20 mouse cellular contexts compared by ENCODE assay signal in the genomic region with DNA sequence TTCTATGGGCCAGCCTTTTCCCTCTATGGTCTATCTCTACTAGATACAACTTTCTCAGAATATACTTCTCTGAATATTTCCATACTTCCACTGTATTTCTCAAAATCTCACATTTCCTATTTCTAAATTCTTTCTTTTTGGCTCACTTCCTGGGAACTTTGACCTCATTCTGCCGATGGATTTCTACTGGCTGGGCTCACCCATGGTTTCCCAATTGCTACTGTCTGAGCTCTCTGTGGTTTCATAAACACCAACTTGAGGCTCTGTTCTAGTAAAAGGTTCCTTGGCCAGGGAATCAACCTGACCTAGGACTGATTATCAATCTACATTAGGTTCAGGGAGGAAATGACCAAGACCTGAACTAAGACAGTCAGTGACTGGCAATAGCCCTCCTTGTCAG. TPM values are rescaled to one million over a fixed set of nuclear protein-coding genes. Genes with fewer than 3 reads are reported as not detected.
A peak's percentile ranks its signal among the peaks of the same experiment; 100 is the strongest.
DNase-seq lines count a peak whose midpoint lies in the region; ATAC-seq and TF ChIP-seq lines count a peak whose summit lies in the region.
"Had no signal": no experiment of that assay in that cellular context is flagged by ENCODE, and none has a peak within 500 bp of the region (broad histone marks: within the 10 kb centered on the region; RNA-seq: fewer than 3 reads in every experiment).

No protein-coding gene starts in this region.

- H3K4me3 ChIP-seq in lung, embryonic 14.5 days (ENCODE audit: low read depth, low read length) = no peak overlapping the region
- H3K4me3 ChIP-seq in lung, adult 2 months (replicated peaks; ENCODE audit: extremely low read depth, low read depth, low read length) = no peak overlapping the region
- H3K4me3 ChIP-seq: embryonic facial prominence, embryonic 10.5 days; forebrain, embryonic 13.5 days; hindbrain, embryonic 12.5 days had no signal

- no peak for TF ChIP-seq CTCF in lung, embryonic 14.5 days (IDR thresholded peaks at IDR 0.05; ENCODE audit: low read depth)
- TF ChIP-seq CTCF in lung, adult 2 months (IDR thresholded peaks at IDR 0.05; ENCODE audit: insufficient read depth, low read length) = no peak

- no peaks in the 10 kb centered on the region for H3K27me3 ChIP-seq in lung, embryonic 14.5 days (ENCODE audit: insufficient read depth, low read length)
- H3K27me3 ChIP-seq: CH12.LX had no signal

- 25% methylated on average over 1 of the region's 1 CpGs for WGBS in lung, embryonic 14.5 days
- WGBS in lung, adult 2 months = 44% methylated on average over 1 of the region's 1 CpGs

- no peak for TF ChIP-seq POLR2A in lung, adult 2 months (IDR thresholded peaks at IDR 0.05; ENCODE audit: borderline replicate concordance, extremely low read depth, low read depth, low read length)

- H3K4me1 ChIP-seq in lung, embryonic 14.5 days (ENCODE audit: insufficient read depth) = no peaks in the 10 kb centered on the region
- H3K4me1 ChIP-seq in lung, adult 2 months (ENCODE audit: control insufficient read depth, insufficient read depth, low read length) = no peaks in the 10 kb centered on the region
- H3K4me1 ChIP-seq: embryonic facial prominence, embryonic 10.5 days; forebrain, embryonic 13.5 days; hindbrain, embryonic 12.5 days had no signal

- no peak overlapping the region for H3K27ac ChIP-seq in lung, embryonic 14.5 days (ENCODE audit: low read depth)
- H3K27ac ChIP-seq: embryonic facial prominence, embryonic 10.5 days; forebrain, embryonic 13.5 days; hindbrain, embryonic 12.5 days; hindbrain, postnatal 0 days had no signal

- H3K4me2 ChIP-seq in lung, embryonic 14.5 days = no peak overlapping the region
- H3K4me2 ChIP-seq: forebrain, embryonic 13.5 days; hindbrain, embryonic 12.5 days had no signal

- no peak for ATAC-seq in lung, embryonic 14.5 days (ENCODE audit: insufficient read depth)
- peak; percentile 38 for ATAC-seq in granulocyte monocyte progenitor cell, adult 5-6 weeks (replicated peaks; ENCODE audit: poor library complexity, severe bottlenecking)
- 0 out of 2 replicates have a peak, but pooled peaks have one; percentile 21 for ATAC-seq in megakaryocyte, adult 5-6 weeks (ENCODE audit: poor library complexity, severe bottlenecking)
- ATAC-seq: forebrain, embryonic 13.5 days; forebrain, postnatal 0 days; hindbrain, postnatal 0 days had no signal

- H3K9ac ChIP-seq in lung, embryonic 14.5 days = no peak overlapping the region
- H3K9ac ChIP-seq: forebrain, embryonic 13.5 days; forebrain, postnatal 0 days; hindbrain, embryonic 12.5 days had no signal

- no peaks in the 10 kb centered on the region for H3K36me3 ChIP-seq in lung, embryonic 14.5 days (ENCODE audit: insufficient read depth)
- H3K36me3 ChIP-seq: embryonic facial prominence, embryonic 10.5 days; hindbrain, embryonic 12.5 days had no signal

- peak; percentile 49 for DNase-seq in lung, embryonic 14.5 days
- DNase-seq in lung, adult 2 months = no peak
- peak; percentile 36 for DNase-seq in NIH3T3 (ENCODE audit: low read depth)
- no peak for DNase-seq in cerebellum, postnatal 14 days
- no peak for DNase-seq in layer of hippocampus, adult 9-10 months (ENCODE audit: low spot score)
- DNase-seq: adrenal gland, adult 8-10 months; adrenal gland, postnatal 36 days; cerebellum, adult 18-20 months; cerebellum, adult 9-11 months; forebrain, postnatal 0 days; gastrocnemius, postnatal 14 days; heart, postnatal 10 days; heart, postnatal 4 days had no signal

- no peaks in the 10 kb centered on the region for H3K9me3 ChIP-seq in lung, embryonic 14.5 days (ENCODE audit: low read depth, low read length)
- H3K9me3 ChIP-seq: embryonic facial prominence, embryonic 10.5 days; forebrain, embryonic 13.5 days had no signal

RNA-seq across cellular contexts. Expression of gene Cd302, which starts 5.2 kb away (rescaled TPM):
- polyA plus RNA-seq in lung, embryonic 14.5 days (2014; fragmentation: Nextera tagmentation; extraction: Ambion mirVana) = 43.2 and 47.7 TPM in 2 replicates
- polyA plus RNA-seq in lung, adult 2 months (2012; rRNA removed) = 25.5 and 30.2 TPM in 2 replicates
- 2.4 and 6.9 TPM in 2 replicates for total RNA-seq in granulocyte monocyte progenitor cell, adult 5-6 weeks (2014; fragmentation: Nextera tagmentation)
- 0.98 and 2.0 TPM in 2 replicates for total RNA-seq in granulocyte monocyte progenitor cell, adult 5-6 weeks (2017)
- total RNA-seq in megakaryocyte, adult 5-6 weeks (2015) = 66.5 and 80.8 TPM in 2 replicates
- 29.1 and 36.1 TPM in 2 replicates for total RNA-seq in megakaryocyte, adult 5-6 weeks (2017)
- total RNA-seq: CH12.LX had no signal

Comparison
In these comparisons a context has a peak if more than half of its experiments do, and no peak if none do; other contexts are left out.
1. DNase-seq: peak in lung, embryonic 14.5 days (single experiment) and NIH3T3 (single experiment); none in lung, adult 2 months (single experiment), cerebellum, postnatal 14 days (0 of 2) and layer of hippocampus, adult 9-10 months (single experiment).